Mouse (Mus musculus): Measurements from ENCODE around the gene Mtx2.

Mtx2 gene

DNA sequence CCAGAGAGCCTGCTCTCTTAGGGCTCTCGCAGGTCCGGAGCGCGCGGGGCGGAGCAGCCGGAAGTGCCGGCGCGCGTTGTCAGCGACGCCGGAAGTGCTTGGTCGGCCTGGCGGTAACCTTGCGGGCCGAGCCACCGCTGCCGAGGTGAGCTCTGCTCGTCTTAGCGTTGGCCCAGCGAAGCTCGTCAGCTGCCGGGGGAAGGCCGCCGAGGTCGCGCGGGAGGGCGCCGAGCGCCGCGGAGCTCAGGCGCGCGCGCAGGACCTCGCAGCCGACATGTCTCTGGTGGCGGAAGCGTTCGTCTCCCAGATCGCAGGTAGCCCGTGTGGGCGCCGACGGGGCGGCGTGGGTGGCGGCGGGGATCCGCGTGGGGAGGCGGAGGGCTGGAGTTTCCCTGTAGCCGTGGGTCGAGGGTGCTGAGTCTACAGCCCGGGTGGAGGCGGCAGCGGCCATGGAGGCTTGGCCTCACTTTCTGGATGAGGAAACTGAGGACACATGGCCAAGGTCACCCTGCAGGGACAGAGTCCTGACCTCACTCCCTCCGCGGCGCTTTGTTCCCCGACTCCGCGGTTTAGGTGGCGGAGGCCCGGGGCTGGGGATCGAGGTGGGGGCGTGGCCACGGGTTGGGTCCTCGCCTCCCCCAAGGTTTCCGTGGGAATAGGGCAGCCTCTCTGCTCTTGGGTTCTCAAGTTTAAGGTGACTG is at the start of gene Mtx2:
TSS of gene Mtx2 (plus strand) at position 74 of the 701 bp plus-strand sequence.
- DNase-seq (ENCODE audit: low read depth in 1 of 2, low spot score in 2 of 2): peak; percentile 9 to 16

DNA sequence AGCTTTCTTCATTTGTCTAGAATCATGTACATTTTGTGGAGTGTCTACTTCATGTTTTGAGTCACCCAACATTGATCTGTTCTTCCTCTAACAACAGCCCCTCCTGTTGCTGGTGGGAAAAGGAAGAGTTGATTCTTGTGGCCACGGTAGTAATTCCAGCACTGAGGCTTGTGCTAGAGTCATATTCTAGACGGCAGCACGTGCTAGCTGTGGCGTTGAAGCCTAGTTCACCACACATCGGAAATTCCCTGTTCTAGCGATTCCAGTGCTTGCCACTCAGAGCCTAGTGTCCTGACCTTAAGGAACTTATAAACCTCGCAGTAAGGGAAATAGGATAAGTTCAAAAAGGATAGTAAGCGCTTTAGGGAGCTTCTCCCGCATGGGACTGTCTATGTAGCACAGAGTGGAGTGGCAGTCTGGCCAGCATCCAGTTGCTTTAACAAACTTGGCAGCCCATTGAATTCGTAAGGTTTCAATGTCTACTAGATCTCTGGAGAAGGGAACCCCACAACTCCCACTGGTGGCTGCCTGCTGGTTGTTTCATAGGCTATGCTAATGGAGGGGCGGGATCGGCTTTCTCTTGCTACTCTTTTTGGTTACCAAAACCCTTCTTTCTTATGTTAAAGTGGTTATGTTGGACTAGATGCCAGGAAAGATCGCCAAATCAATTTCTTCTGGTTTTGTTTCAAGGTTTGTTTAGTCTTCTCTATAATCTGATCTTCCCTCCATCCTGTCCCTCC is 47.9 kb upstream of the Mtx2 start:
- DNase-seq (ENCODE audit: low read depth in 1 of 2, low spot score in 2 of 2): no peak

DNA sequence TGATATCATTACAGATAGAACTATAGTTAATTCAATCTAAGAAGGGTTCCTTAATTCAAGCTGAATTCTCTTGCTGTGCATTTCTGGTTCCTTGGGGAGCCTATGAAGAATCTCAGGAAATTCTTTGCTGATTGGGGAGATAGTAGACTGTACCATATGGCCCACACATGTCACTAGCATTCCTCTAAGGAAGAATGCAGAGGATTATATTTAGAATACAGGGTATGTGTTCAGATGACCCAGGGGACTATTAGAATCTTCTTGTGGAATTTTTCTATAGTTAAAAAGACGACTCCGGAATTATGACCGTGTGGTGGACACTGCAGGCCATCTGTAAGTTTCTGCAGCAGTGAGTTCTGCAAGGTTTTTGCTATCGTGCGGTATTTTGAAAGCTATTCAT is 44.2 kb upstream of the Mtx2 start:
- DNase-seq (ENCODE audit: low read depth in 1 of 2, low spot score in 2 of 2): no peak

DNA sequence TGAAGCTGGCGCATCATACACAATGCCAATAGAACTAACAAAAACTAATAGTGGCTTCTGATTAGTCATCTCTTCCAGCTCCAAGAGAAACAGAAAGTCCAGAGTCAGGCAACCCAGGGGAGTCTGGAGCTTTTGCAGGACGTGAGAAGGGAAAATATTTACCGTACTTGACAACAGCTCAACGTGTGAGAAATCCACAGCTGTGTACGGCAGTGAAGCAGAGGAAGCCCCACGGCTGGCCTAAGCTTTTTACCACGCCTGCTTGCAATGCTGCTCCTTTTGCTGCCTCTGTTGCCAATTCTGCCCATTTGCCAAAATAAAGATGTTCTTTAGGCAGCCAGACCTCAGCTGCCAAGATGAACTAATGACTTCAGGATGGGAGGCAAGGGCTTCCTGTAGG is 30.1 kb upstream of the Mtx2 start:
- no peak for DNase-seq (ENCODE audit: low read depth in 1 of 2, low spot score in 2 of 2)

DNA sequence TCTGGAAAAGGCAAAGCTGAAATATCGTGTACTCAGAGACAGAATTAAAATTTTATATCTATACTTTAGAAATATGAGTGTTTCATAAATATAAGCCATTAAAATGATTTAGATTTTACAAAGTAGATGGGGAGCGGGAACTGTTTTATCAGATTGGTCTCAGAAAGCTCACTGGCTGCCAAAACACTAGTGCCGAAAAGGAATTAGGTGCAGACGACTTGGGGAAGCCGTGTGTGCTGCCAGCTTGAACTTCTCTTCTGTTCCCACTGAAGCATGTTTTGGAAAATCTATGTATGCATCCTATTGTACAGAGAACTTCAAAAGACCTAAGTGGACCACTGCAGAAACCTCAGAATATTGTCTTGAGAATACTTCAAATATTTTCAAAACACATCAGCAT is 17.2 kb upstream of the Mtx2 start:
- DNase-seq (ENCODE audit: low read depth in 1 of 2, low spot score in 2 of 2): no peak

DNA sequence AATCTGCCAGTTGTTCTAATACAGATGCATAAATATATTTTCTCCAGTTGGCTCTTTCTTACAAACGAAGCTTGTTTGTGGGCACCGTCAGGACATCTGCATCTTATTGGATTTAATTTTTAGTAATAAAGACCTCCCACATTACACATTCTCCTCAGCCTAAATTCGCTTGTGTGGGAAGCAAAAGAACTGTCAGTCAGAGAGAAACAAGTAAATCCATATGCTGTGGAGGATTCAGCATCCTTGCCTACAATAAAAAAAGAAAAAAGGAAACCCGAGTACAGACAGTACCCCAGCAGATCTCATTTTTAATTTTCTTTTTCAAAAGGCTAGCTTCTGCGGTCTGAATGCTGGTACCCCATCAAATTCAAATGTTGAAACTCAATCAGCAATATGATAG is 2.9 kb upstream of the Mtx2 start:
- no peak for DNase-seq (ENCODE audit: low read depth in 1 of 2, low spot score in 2 of 2)

DNA sequence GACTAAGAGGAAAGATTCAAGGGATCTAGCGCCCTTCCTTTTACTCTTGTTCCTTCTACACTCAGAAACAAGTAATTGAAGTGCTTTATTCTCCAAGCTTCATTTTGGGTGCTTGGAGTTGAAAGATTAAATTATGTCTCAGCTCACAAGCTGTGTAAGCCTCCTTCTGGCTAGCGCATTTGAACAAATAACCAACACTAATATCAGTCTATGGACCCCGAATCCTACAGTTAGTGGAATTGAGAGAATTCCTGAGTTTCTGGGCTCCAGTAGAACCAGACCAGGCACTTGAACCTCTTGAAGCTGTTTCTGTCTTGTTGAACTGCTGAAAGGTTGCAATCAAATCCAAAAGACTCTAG is 253 bp upstream of the Mtx2 start:
- DNase-seq (ENCODE audit: low read depth in 1 of 2, low spot score in 2 of 2): no peak

DNA sequence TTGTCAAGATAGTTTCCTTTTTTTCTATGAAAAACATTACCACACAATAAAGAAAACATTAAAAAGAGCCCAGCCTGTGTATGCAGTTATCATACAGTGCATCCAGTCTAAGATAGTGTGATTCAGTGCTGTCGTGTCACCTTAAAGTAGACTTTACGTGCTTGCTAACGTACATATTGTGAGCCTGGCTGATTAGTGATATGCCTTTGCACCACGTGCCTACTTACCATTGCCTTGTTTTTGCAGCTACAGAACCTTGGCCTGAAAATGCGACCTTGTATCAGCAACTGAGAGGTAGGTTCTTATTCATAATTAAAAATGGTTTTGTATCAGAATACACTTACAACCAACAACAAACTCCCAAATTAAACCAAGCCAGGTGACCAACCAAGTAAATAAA is 21.4 kb downstream of the Mtx2 start:
- DNase-seq (ENCODE audit: low read depth in 1 of 2, low spot score in 2 of 2): no peak

DNA sequence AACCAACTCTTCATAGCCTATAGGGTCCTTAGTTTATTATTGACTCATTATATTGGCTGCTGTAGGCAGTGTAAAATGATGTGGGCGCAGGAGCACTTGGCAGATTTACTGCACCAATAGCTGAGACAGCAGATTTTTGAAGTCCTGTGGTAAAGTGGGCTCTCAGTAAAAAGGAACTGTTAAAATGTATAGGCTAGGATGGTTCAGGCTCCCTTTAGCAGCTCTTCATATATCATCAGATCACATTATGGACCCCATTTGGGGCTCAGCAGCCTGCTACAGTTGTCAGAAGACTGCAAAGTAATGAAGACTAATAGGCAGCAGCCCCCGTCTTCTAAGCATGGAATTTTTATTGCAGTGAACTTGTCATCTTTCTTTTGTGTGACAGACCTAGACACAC is 21.9 kb downstream of the Mtx2 start:
- no peak for DNase-seq (ENCODE audit: low read depth in 1 of 2, low spot score in 2 of 2)

DNA sequence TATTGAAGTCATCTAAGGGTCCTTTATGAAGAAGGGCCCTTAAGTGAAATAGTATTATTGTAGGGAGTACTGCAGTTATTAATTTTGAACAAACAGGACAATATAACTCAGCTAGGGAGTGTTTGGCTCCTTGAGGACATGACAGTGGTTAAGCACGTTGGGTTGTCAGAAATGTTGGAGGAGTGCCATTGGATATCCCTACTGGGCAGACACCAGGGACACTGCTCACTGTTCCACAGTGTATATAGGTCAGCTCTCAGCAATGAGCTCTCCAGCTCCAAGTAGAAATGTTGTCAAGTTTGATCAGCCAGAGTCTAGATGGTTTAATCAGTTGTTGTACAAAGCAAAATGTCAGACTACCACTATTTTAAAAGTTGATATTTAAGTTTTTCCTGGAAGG is 24.4 kb downstream of the Mtx2 start:
- DNase-seq (ENCODE audit: low read depth in 1 of 2, low spot score in 2 of 2): no peak

DNA sequence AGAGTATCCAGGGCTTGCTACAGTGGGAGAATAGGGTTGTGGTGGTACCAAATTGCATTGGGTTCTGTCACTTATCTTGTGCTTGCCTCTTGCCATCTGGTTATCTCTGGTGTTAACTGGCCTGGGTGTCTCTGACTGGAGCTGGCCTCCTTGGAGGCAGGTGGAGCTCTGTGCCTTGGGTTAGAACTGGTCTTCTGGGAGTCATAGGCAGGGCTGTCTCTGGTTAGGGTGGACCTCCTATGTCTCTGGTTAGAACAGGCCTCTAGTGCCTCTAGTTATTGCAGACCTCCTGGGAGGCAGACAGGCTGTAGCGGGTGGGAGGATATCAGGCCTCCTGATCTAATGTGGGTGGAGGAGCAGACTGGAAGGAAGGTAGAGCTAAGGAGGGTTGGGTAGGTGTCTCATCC is 36.5 kb downstream of the Mtx2 start:
- no peak for DNase-seq (ENCODE audit: low read depth in 1 of 2, low spot score in 2 of 2)

DNA sequence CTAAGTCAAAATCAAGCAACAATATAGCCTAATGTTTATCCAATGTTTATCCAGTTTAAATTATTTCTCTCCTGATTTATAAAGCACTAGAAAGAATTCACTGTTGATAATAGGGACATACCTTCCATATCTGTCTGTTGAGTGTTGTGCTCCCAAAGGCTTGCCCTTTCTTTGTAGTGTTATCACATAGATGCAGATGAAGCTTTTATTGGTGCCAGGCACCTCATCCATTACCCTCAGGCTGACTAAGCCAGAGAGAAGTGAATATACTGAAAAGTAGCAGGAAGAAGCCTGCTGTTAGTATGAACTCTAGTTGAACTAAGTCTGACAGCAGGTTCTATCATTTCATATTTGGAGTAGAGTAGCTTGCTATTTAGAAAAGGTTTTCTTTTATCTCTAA is 39.8 kb downstream of the Mtx2 start:
- DNase-seq (ENCODE audit: low read depth in 1 of 2, low spot score in 2 of 2): no peak

DNA sequence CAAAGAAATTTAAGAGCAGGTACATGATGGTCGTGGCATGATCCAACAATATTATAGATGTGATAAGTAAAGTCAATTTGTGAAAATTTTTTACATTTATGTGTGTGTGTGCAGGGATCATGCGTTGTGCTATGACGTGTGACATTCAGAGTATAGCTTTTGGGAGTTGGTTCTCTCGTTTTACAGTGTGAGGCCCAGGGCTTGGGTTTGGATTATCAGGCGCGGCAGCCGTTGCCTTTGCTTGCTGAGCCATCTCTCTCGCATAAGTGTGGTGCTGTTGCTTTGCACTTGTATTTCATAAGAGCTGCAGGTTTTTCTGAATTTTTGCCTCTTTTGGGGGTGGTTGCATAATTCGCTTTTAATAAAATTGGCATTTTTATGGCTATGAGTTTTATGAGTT is 48.4 kb downstream of the Mtx2 start:
- no peak for DNase-seq (ENCODE audit: low read depth in 1 of 2, low spot score in 2 of 2)

DNA sequence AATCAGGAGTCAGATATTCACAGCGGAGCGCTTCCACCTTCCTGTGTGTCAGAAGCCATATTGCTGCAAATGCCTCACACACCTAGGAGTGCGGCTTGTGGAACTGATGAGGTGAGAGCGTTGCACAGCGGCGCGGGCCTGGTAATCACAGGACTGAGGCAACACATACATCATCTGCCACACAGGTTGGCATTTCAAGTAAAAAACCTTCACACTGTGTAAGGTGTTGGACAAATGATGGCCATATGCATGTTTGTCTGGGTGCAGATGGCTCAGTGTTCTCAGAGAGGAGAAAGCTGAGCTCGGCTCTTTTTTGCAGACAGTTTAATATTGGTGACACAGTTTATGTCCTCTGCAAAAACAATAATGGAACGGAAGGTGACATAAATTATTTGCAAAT is 58.8 kb downstream of the Mtx2 start:
- no peak for DNase-seq (ENCODE audit: low read depth in 1 of 2, low spot score in 2 of 2)

DNA sequence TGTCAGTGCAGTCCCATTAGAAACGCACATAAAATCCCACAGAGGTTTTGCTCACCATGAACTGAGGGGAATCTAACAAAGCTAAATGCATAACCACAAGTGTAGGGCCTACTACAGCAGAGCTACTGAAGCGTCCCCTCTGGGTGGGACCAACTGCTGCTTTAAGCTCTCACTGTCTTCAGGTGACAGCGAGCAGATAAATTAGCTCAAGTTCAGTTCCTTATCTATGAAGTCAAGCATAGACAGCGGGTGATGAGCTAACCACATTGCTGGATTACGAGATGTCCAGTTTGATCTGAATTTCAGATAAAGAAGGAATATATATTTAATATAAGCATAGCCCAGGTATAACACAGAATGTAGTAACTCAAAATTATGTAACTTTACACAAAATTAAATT is 66.3 kb downstream of the Mtx2 start:
- no peak for DNase-seq (ENCODE audit: low read depth in 1 of 2, low spot score in 2 of 2)

DNA sequence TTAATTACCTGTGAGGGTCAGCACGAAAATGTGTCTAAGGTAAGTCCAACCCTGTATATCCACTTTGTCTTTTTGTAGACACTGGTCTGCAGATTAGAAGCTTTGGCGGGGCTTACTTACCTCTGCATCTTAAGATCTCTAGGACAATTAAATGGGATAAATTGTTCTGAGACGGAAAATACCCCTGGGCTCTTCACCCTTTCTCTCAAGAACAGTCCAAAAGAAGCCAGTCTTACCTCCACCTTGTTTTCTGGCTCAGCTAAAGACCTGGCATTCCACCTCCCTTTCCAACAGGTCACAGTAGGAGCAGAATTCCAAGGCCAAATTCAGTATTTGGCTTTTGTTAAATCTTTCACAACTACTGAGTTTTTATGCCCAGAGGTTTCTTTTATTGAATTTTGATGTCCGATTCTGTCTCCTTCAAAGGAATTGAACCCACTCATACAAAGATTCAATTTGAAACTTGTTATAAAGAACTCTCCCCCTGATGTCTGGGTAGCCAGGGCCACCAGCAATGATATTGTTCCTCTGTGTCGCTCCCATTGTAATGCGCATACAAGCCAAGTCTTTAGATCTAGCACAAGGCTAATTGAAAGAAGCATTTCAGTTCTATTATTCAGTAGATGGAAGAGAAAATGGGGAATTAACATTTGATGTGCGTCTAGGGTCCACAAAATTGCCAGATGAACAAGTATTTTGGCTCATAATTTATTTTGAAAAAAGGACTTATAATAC is 67.4 kb downstream of the Mtx2 start:
- no peak for DNase-seq (ENCODE audit: low read depth in 1 of 2, low spot score in 2 of 2)

DNA sequence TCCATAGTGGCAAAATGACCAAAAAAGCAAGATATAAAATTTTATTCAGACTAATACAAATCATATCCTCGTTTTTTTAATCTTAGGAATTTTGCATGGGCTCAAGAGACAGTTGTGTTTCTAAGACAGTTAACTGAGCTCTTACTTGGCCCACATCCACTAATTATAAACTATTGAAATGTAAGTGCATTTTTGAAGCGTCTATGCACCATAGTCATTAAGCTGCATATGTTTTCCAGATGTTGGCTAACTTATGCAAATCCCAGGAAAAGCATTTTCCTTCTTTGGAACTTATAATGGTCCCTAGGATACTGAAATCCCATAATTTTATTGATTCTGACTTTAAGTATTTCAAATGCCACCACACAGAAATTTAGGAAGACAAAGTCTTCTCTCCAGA is 68.5 kb downstream of the Mtx2 start:
- DNase-seq (ENCODE audit: low read depth in 1 of 2, low spot score in 2 of 2): no peak

DNA sequence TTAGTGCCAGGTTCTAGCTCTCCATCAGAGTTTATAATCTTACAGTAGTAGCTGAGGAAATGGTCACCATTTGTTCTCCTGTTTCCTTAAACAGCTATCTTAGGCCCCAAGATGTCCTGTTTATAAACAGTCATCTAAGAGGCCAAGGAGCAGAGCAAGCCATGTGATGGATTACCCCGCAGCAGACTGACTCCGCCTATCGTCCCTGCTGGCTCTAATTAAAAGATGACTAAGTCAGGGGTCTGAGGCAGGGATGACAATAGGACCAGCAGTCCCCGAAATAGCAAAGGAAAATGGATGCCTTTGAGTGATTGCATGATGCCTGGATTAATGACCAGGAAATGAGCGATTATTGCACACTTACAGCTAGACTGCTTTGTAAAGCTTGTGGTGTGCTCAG is 74.4 kb downstream of the Mtx2 start:
- no peak for DNase-seq (ENCODE audit: low read depth in 1 of 2, low spot score in 2 of 2)

DNA sequence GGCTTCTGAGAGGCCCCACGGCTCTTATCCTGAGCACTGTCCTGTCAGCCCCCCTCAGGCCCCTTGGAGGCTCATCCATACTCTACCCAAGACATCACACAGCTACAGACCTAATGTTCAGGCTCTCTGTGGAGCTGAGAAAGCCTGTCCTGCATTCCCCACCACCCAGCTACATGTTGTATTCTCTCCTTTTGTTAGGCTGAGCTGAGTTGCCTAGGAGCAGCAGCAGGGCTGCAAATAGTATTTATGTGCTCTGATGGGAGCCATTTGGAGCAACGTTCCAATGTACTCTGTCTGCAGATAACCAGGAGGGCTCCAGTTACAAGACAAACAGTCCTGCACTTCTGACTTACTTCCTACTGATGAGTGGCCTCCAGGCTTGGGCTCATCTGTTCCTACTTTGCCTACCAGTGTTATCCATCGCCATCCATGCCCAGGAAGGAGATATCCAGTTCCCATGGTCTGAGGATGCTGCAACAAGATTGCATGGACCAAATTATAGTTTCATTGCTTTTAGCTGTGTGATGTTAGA is 76.2 kb downstream of the Mtx2 start:
- no peak for DNase-seq (ENCODE audit: low read depth in 1 of 2, low spot score in 2 of 2)

DNA sequence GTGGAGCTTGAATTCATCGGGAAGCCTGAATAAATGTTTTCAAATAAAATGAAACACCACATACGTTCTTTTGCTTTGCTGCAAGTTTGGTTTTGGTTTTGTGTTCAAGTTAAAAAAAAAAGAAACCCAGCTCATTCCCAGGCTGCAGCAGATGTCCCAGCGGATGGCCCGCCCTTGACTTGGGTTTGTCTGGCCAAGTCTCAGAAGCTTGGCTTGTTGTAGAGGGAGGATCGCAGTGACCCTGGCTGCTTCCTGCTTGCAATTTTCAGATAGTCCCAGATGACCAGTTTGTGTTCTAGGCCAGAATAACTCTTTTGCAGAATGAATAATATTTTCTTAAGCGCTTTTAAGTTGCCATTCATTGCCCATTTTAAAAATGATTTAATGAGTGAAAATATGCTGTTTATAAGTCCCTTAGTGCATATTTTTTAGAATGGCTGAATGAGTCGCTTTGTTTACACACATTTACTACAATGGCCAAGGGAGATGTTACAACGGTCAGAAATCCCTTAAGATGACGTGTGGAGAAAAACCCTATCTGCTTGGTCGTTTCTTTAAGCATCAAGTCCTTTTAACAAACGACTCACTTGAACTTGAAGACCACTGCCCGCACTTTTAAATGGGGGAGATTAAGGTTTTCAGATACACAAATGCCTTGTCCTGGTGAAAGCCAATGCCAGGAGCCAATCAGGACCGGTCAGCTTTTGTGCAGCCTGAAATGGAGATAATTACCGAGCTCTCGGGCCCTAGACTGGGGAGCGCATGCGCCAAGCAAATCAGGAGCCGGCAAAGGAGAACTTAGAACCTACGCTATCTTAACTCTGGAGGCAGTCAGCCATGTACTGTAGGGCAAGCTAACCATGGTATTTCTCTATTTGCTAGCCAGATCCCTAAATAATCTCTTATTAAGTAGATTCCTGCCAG is 82.0 kb downstream of the Mtx2 start:
- DNase-seq (ENCODE audit: low read depth in 1 of 2, low spot score in 2 of 2): no peak

DNA sequence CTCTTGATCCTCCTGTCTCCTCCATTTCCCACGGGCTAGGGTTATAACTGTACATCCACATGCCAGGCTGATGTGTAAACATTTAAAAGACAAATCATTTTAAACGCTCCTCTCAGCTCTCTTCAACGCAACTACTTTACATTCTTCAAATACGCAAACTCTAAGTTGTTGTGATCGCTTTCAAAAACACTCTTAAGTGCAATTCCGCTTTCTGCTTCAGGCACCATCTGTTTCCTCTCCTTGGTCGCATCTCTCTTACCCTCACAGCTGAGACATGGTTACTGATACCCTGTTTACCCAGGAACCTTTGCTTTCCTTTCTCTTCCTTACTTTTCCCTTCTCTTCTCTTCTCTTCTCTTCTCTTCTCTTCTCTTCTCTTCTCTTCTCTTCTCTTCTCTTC is 86.4 kb downstream of the Mtx2 start:
- DNase-seq (ENCODE audit: low read depth in 1 of 2, low spot score in 2 of 2): no peak
